Mouse (Mus musculus) common myeloid progenitor, adult 5-6 weeks (primary cell): ENCODE results near the gene Tspan33. TPM values are rescaled to one million over a fixed set of nuclear protein-coding genes. Genes with fewer than 3 reads are reported as not detected.
"Not testable (repeated sequence)": the region's sequence is repeated elsewhere in the genome, so short reads cannot be mapped to it uniquely, and the experiment has no call there.

Source experiments
- ATAC-seq: replicated peaks from 2 replicates; pipeline ENCODE4 v1.8.0; 2016; ENCODE audit warnings: low read depth, mild to moderate bottlenecking, moderate TSS enrichment, inconsistent platforms; ENCODE audit not compliant: poor library complexity, severe bottlenecking
- total RNA-seq: library from RNA; stranded (forward); fragments of 200-1000, 187-1606 nt; gene quantifications from 2 replicates; pipeline ENCODE4 v1.2.3, GENCODE M21; 2017

Gene Tspan33
- total RNA-seq, 1 experiment from 2014 or later = 22.1 TPM

- no peak for ATAC-seq
Measured at GRCm38 (mm10) chr6:29736610-29737458, 42.8 kb downstream of the Tspan33 start.

GRCm38 (mm10) chr6:29751466-29752152 lies 57.6 kb downstream of the Tspan33 start:
- no peak for ATAC-seq

- ATAC-seq = no peak
Measured at GRCm38 (mm10) chr6:29753336-29753735, 59.3 kb downstream of the Tspan33 start.

GRCm38 (mm10) chr6:29756001-29756400 lies 62.0 kb downstream of the Tspan33 start:
- no peak for ATAC-seq

- no peak for ATAC-seq
Measured at GRCm38 (mm10) chr6:29756476-29756875, 62.5 kb downstream of the Tspan33 start.

- ATAC-seq = peak; percentile 59
Measured at GRCm38 (mm10) chr6:29758417-29758816, 64.4 kb downstream of the Tspan33 start.

- ATAC-seq = no peak
Measured at GRCm38 (mm10) chr6:29759012-29759679, 65.1 kb downstream of the Tspan33 start.

- not testable (repeated sequence) for ATAC-seq
Measured at GRCm38 (mm10) chr6:29760397-29760796, 66.4 kb downstream of the Tspan33 start.

- no peak for ATAC-seq
Measured at GRCm38 (mm10) chr6:29761282-29761681, 67.3 kb downstream of the Tspan33 start.

- peak; percentile 50; the same call in 1 of the 2 replicates for ATAC-seq
Measured at GRCm38 (mm10) chr6:29762524-29762923, 68.5 kb downstream of the Tspan33 start.

- ATAC-seq = no peak
Measured at GRCm38 (mm10) chr6:29766874-29767273, 72.9 kb downstream of the Tspan33 start.

Other genes starting within 250 kb of the Tspan33 start
- 89.8 and 130 TPM in 2 replicates for gene Atp6v1f, start 226.5 kb upstream of the Tspan33 start, total RNA-seq
- 1.3 TPM in 1 of 2 replicates, not detected in the other for gene Atp6v1fnb, start 222.8 kb upstream of the Tspan33 start, total RNA-seq
- not detected in 2 replicates for gene Kcp, start 186.3 kb upstream of the Tspan33 start, total RNA-seq
- gene Irf5, start 167.6 kb upstream of the Tspan33 start, total RNA-seq = 14.8 and 18.6 TPM in 2 replicates
- gene Tnpo3, start 84.3 kb upstream of the Tspan33 start, total RNA-seq = 64.1 and 96.2 TPM in 2 replicates
- 29.8 and 31.7 TPM in 2 replicates for gene Smo, start 41.3 kb downstream of the Tspan33 start, total RNA-seq
- gene Ahcyl2, start 73.8 kb downstream of the Tspan33 start, total RNA-seq = 24.1 and 25.4 TPM in 2 replicates
- 0.69 TPM in 1 of 2 replicates, not detected in the other for gene Strip2, start 222.8 kb downstream of the Tspan33 start, total RNA-seq